Mouse (Mus musculus) neural tube, embryonic 13.5 days (tissue): ENCODE data around the gene Efcab9. TPM values are rescaled to one million over a fixed set of nuclear protein-coding genes. Genes with fewer than 3 reads are reported as not detected.

Experiments used
- ATAC-seq: fragments of 200-750 bp; cut with Nextera tagmentation; 2 replicates; pipeline ENCODE4 v1.8.0; 2017; ENCODE audit warnings: low read depth, mild to moderate bottlenecking, moderate TSS enrichment, moderate library complexity
- H3K27ac ChIP-seq: fragments of 300-500 bp; sonication (generic); replicated peaks from 2 replicates; pipeline ENCODE4 v1.5.1; 2015; ENCODE audit warnings: moderate library complexity, mild to moderate bottlenecking, inconsistent platforms
- H3K27me3 ChIP-seq: fragments of 300-500 bp; sonication (generic); 2 replicates; pipeline ENCODE4 v1.6.1; 2015; ENCODE audit warnings: mild to moderate bottlenecking, inconsistent platforms
- H3K36me3 ChIP-seq: fragments of 300-500 bp; sonication (generic); 2 replicates; pipeline ENCODE4 v1.6.1; 2015; ENCODE audit warnings: mild to moderate bottlenecking, inconsistent platforms
- H3K4me1 ChIP-seq: fragments of 300-500 bp; sonication (generic); replicated peaks from 2 replicates; pipeline ENCODE4 v1.6.1; 2015; ENCODE audit warnings: inconsistent platforms
- H3K4me2 ChIP-seq: fragments of 300-500 bp; sonication (generic); 2 replicates; pipeline ENCODE4 v1.6.1; 2015; ENCODE audit warnings: inconsistent platforms, mild to moderate bottlenecking, moderate library complexity
- H3K4me3 ChIP-seq: fragments of 300-500 bp; sonication (generic); 2 replicates; pipeline ENCODE4 v1.5.1; 2015; ENCODE audit warnings: mild to moderate bottlenecking, inconsistent platforms
- H3K9ac ChIP-seq: fragments of 300-500 bp; sonication (generic); 2 replicates; pipeline ENCODE4 v1.6.1; 2015; ENCODE audit warnings: moderate library complexity, mild to moderate bottlenecking, inconsistent platforms
- H3K9me3 ChIP-seq: fragments of 300-500 bp; sonication (generic); 2 replicates; pipeline ENCODE4 v1.6.1; 2016; ENCODE audit warnings: inconsistent platforms
- WGBS: fragments of 180-500 bp; shearing (Covaris S2); methylation state at CpG from one replicate; pipeline ENCODE4 v1.1.7; 2015; 5-methylcytosine and 5-hydroxymethylcytosine counted together
- polyA plus RNA-seq: library from polyadenylated mRNA; unstranded; fragments of >200 nt; fragmentation: Nextera tagmentation; extraction: Ambion mirVana; gene quantifications from 2 replicates; pipeline ENCODE4 v1.2.1, GENCODE M21; 2015

The Efcab9 gene
- polyA plus RNA-seq, 1 experiment from 2014 or later = 0.36 TPM

DNA sequence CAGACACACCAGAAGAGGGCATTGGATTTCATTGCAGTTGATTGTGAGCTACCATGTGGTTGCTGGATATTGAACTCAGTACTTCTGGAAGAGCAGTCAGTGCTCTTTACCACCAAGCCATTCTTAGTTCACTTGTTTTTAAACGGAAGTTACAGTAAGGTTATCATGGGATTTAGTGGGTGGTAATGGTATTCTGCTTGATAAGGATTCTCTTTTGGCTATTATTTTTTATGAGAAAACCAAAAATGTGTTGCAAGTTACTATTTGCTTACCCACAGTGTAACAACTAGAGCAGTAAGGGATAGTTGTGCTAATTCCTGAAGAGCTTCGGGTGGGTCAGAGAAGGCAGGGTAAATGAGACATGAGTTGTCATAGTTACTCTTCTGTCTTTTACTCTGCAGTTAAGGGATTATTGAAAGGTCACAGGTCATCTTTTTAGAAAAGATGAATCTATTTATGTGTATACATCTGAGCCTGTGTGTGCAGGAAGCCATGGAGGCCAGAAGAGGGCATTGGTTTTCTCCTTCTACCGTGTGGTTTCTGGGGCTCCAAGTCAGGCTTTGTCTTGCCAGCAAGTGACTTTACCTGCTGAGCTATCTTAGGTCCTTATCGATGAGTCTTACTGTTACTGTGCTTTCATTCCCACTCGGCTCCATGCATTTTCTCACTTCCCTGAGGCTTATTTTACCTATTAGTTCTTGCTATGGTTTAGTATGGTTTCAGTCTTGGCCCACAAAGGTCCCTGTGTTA, 56.2 kb downstream of the Efcab9 start:
- Histone ChIP-seq H3K27ac (no peak overlapping the region), H3K27me3 (no peaks in the 10 kb centered on the region), H3K4me3 (no peak overlapping the region), H3K9ac (no peak overlapping the region), H3K9me3 (no peaks in the 10 kb centered on the region), H3K4me2 (no peak overlapping the region), H3K36me3 (no peaks in the 10 kb centered on the region), H3K4me1 (peaks cover 14% of the 10 kb centered on the region; the same call in 1 of the 2 replicates)
- ATAC-seq = no peak
- WGBS = 83% methylated on average over 5 of the region's 5 CpGs

- no peak overlapping the region for H3K9ac ChIP-seq
- no peaks in the 10 kb centered on the region for H3K9me3 ChIP-seq
- H3K4me3 ChIP-seq = no peak overlapping the region
- 87% methylated on average over 3 of the region's 3 CpGs for WGBS
- no peaks in the 10 kb centered on the region for H3K27me3 ChIP-seq
- peaks cover 17% of the 10 kb centered on the region for H3K4me1 ChIP-seq
- H3K4me2 ChIP-seq = no peak overlapping the region
- no peak overlapping the region for H3K27ac ChIP-seq
- H3K36me3 ChIP-seq = no peaks in the 10 kb centered on the region
- no peak for ATAC-seq
Observed at GRCm38 (mm10) chr11:32474725-32475124, 57.2 kb downstream of the Efcab9 start.

Other genes starting within 250 kb of the Efcab9 start
- 2,421 and 2,557 TPM in 2 replicates for gene Hba-a1, start 248.6 kb downstream of the Efcab9 start, polyA plus RNA-seq
- gene Hbq1b, start 245.1 kb downstream of the Efcab9 start, polyA plus RNA-seq = 2.0 and 3.0 TPM in 2 replicates
- gene Hba-a2, start 235.6 kb downstream of the Efcab9 start, polyA plus RNA-seq = 5,548 and 5,687 TPM in 2 replicates
- gene Hbq1a, start 232.0 kb downstream of the Efcab9 start, polyA plus RNA-seq = 1.4 and 1.8 TPM in 2 replicates
- gene Sh3pxd2b, start 184.3 kb downstream of the Efcab9 start, polyA plus RNA-seq = 20.0 and 20.2 TPM in 2 replicates
- 46.8 and 54.8 TPM in 2 replicates for gene Ubtd2, start 76.7 kb downstream of the Efcab9 start, polyA plus RNA-seq
- gene Stk10, start 1.2 kb upstream of the Efcab9 start, polyA plus RNA-seq = 2.5 and 2.6 TPM in 2 replicates
- 106 and 119 TPM in 2 replicates for gene Fbxw11, start 110.6 kb upstream of the Efcab9 start, polyA plus RNA-seq